Comparison of ENCODE assay signal across 28 mouse cellular contexts in genomic region chr7:141593056-141593455, GRCm38 (mm10). TPM values are rescaled to one million over a fixed set of nuclear protein-coding genes. Genes with fewer than 3 reads are reported as not detected.
DNase-seq lines count a peak whose midpoint lies in the region; ATAC-seq and TF ChIP-seq lines count a peak whose summit lies in the region.
"Had no signal": no experiment of that assay in that cellular context is flagged by ENCODE, and none has a peak within 500 bp of the region (broad histone marks: within the 10 kb centered on the region; RNA-seq: fewer than 3 reads in every experiment).

No protein-coding gene starts in this region.

- H3K9me3 ChIP-seq in liver, embryonic 15.5 days (replicated peaks) = no peaks in the 10 kb centered on the region
- H3K9me3 ChIP-seq in intestine, embryonic 15.5 days = no peaks in the 10 kb centered on the region
- no peaks in the 10 kb centered on the region for H3K9me3 ChIP-seq in intestine, postnatal 0 days (ENCODE audit: control insufficient read depth)
- H3K9me3 ChIP-seq: embryonic facial prominence, embryonic 13.5 days; embryonic facial prominence, embryonic 15.5 days; forebrain, embryonic 10.5 days; forebrain, embryonic 12.5 days; G1E had no signal

- no peak overlapping the region for H3K4me3 ChIP-seq in liver, embryonic 15.5 days (replicated peaks)
- H3K4me3 ChIP-seq in intestine, embryonic 15.5 days (replicated peaks) = no peak overlapping the region
- no peak overlapping the region for H3K4me3 ChIP-seq in intestine, postnatal 0 days (ENCODE audit: low read depth, low read length)
- H3K4me3 ChIP-seq: embryonic facial prominence, embryonic 13.5 days; embryonic facial prominence, embryonic 15.5 days; erythroblast, embryonic 14.5 days; forebrain, embryonic 10.5 days; forebrain, embryonic 12.5 days had no signal

- DNase-seq in liver = no peak
- DNase-seq in left cerebral cortex, adult 9 months (ENCODE audit: low spot score in 2 of 2) = no peak
- DNase-seq in lung, postnatal 14 days = no peak
- DNase-seq: adrenal gland, adult 8-10 months; adrenal gland, postnatal 14 days; adrenal gland, postnatal 36 days; B cell, adult 2 months; cerebellum, adult 11-12 months; cerebellum, adult 2 months; cerebellum, adult 9-10 months; cerebellum, postnatal 10 days; cerebellum, postnatal 25 days; embryo, embryonic 11 days had no signal

- 90% methylated on average over 6 of the region's 6 CpGs for WGBS in liver, embryonic 15.5 days (ENCODE audit: insufficient replicate concordance)
- 76% methylated on average over 6 of the region's 6 CpGs for WGBS in intestine, embryonic 15.5 days
- WGBS in intestine, postnatal 0 days = 49% methylated on average over 6 of the region's 6 CpGs

- H3K4me1 ChIP-seq in liver, embryonic 15.5 days (replicated peaks) = peaks cover 23% of the 10 kb centered on the region
- H3K4me1 ChIP-seq in intestine, embryonic 15.5 days (replicated peaks) = no peaks in the 10 kb centered on the region
- H3K4me1 ChIP-seq in intestine, postnatal 0 days (replicated peaks; ENCODE audit: control insufficient read depth, insufficient read depth, low read length) = 0 out of 2 replicates have a peak, but pooled peaks cover 4% of the 10 kb centered on the region
- H3K4me1 ChIP-seq: embryonic facial prominence, embryonic 13.5 days; embryonic facial prominence, embryonic 15.5 days; forebrain, embryonic 10.5 days; forebrain, embryonic 12.5 days had no signal

- 0 out of 2 replicates have a peak overlapping the region, but pooled peaks have one; percentile 2 for H3K27ac ChIP-seq in liver, embryonic 15.5 days (replicated peaks)
- H3K27ac ChIP-seq in intestine, embryonic 15.5 days = no peak overlapping the region
- peak overlapping the region; percentile 30 for H3K27ac ChIP-seq in intestine, postnatal 0 days (ENCODE audit: low read depth, low read length)
- H3K27ac ChIP-seq: embryonic facial prominence, embryonic 13.5 days; embryonic facial prominence, embryonic 15.5 days; forebrain, embryonic 10.5 days; forebrain, embryonic 12.5 days had no signal

- no peak overlapping the region for H3K9ac ChIP-seq in liver, embryonic 15.5 days
- no peak overlapping the region for H3K9ac ChIP-seq in intestine, embryonic 15.5 days
- H3K9ac ChIP-seq in intestine, postnatal 0 days (ENCODE audit: low read depth, low read length) = no peak overlapping the region
- H3K9ac ChIP-seq: embryonic facial prominence, embryonic 13.5 days; embryonic facial prominence, embryonic 15.5 days; forebrain, embryonic 12.5 days had no signal

- no peak overlapping the region for H3K4me2 ChIP-seq in liver, embryonic 15.5 days
- no peak overlapping the region for H3K4me2 ChIP-seq in intestine, embryonic 15.5 days (replicated peaks)
- H3K4me2 ChIP-seq in intestine, postnatal 0 days (replicated peaks; ENCODE audit: low read depth) = no peak overlapping the region
- H3K4me2 ChIP-seq: embryonic facial prominence, embryonic 13.5 days; embryonic facial prominence, embryonic 15.5 days; forebrain, embryonic 12.5 days had no signal

- TF ChIP-seq CTCF in intestine, postnatal 0 days (IDR thresholded peaks at IDR 0.05; ENCODE audit: low read depth) = no peak

- no peak for ATAC-seq in liver, embryonic 15.5 days (ENCODE audit: insufficient read depth)
- peak; percentile 34; the same call in 1 of the 2 replicates for ATAC-seq in intestine, embryonic 15.5 days
- ATAC-seq in intestine, postnatal 0 days = peak; percentile 69
- ATAC-seq: activated CD4-positive, CD25-positive, alpha-beta regulatory T cell, adult 4 months; CD4-positive, CD25-positive, alpha-beta regulatory T cell, adult 4 months; forebrain, embryonic 14.5 days; forebrain, embryonic 16.5 days; Patski had no signal

- no peaks in the 10 kb centered on the region for H3K27me3 ChIP-seq in liver, embryonic 15.5 days
- H3K27me3 ChIP-seq in intestine, embryonic 15.5 days (replicated peaks) = no peaks in the 10 kb centered on the region
- H3K27me3 ChIP-seq in intestine, postnatal 0 days (replicated peaks; ENCODE audit: control insufficient read depth, insufficient read depth, low read length) = no peaks in the 10 kb centered on the region
- H3K27me3 ChIP-seq: CH12.LX; embryonic facial prominence, embryonic 13.5 days; embryonic facial prominence, embryonic 15.5 days; forebrain, embryonic 12.5 days; Patski had no signal

- peaks cover 84% of the 10 kb centered on the region for H3K36me3 ChIP-seq in liver, embryonic 15.5 days (replicated peaks)
- H3K36me3 ChIP-seq in intestine, embryonic 15.5 days = peaks cover 24% of the 10 kb centered on the region
- H3K36me3 ChIP-seq in intestine, postnatal 0 days (ENCODE audit: control insufficient read depth, insufficient read depth) = peaks cover 53% of the 10 kb centered on the region
- H3K36me3 ChIP-seq: G1E had no signal

RNA-seq across cellular contexts. Expression of gene Ap2a2, which starts 31.1 kb away (rescaled TPM):
- 67.6 and 73.8 TPM in 2 replicates for polyA plus RNA-seq in liver, embryonic 15.5 days (2015; fragmentation: Nextera tagmentation; extraction: Ambion mirVana)
- polyA plus RNA-seq in intestine, embryonic 15.5 days (2015; fragmentation: Nextera tagmentation; extraction: Ambion mirVana) = 79.1 and 84.1 TPM in 2 replicates
- 69.7 and 76.6 TPM in 2 replicates for polyA plus RNA-seq in intestine, postnatal 0 days (2015; fragmentation: Nextera tagmentation; extraction: Ambion mirVana)

RNA-seq across cellular contexts. Expression of gene Chid1, which starts 53.4 kb away (rescaled TPM):
- polyA plus RNA-seq in liver, embryonic 15.5 days (2015; fragmentation: Nextera tagmentation; extraction: Ambion mirVana) = 25.2 and 27.9 TPM in 2 replicates
- polyA plus RNA-seq in intestine, embryonic 15.5 days (2015; fragmentation: Nextera tagmentation; extraction: Ambion mirVana) = 52.6 and 62.3 TPM in 2 replicates
- 20.5 and 23.8 TPM in 2 replicates for polyA plus RNA-seq in intestine, postnatal 0 days (2015; fragmentation: Nextera tagmentation; extraction: Ambion mirVana)
